Mouse (Mus musculus) cerebellum, postnatal 36 days (tissue): ENCODE data around the gene Prdm16.

Source experiments
- DNase-seq, 2 experiments: peaks; one replicate each; pipeline ENCODE4 v3.0.0; 2021 to 2022; ENCODE audit warnings: mixed read lengths in 2 of 2

The Prdm16 gene

DNA sequence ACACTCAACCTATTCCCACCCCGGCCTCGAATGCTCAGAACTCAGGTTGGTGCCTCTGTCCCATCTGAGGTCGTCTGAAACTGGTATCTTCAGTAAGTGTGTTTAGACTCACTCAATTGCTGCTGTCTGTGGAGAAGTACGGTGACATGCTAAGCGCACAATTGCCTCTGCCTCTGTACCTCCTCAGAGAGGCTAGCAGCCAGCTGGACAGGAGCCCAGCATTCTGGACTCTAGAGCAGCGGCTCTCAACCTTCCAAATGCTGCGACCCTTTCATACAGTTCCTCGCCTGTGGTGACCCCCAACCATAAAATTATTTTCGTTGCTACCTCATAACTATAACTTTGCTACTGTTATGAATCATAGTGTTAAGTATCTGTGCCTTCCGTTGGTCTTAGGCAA, 34.3 kb downstream of the Prdm16 start:
- DNase-seq = no peak

DNA sequence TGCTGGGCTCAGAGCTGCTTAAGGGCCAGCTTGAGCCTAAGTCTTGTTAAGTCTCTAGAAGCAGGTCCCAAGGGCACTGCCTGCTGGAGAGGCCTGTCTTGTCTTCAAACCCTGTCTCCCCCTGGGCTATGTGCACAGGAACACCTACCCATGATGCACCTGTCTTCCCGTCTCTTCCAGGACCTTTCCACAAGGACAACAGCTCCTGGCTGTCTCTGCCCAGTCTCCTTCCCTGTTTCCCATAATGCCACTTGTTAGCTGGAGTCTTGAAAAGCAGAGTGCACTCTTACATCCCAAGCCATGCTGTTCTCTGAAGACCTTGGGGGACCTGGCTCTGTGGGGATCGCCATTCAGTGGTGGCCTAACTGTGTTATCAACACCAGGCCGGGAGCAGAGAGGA, 35.7 kb downstream of the Prdm16 start:
- DNase-seq = no peak

DNA sequence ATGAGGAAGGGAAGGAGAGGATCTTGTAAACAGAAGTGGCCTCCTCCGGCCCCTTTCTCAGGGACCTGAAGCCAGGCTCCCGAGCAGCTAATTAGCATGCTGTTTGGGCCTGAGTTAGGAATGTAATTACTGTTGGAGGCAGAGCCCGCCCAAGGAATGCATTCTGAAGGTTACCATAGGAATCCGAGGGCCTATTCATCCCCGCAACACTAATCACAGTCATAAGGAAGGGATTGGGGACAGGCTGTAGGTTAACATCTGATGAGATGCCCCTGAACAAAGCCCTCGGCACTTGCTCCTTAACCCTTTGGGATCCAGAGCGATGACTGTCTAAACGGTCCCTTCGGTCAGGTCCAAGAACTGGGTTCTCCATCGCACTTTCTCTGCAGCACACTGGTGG, 36.7 kb downstream of the Prdm16 start:
- DNase-seq = no peak

DNA sequence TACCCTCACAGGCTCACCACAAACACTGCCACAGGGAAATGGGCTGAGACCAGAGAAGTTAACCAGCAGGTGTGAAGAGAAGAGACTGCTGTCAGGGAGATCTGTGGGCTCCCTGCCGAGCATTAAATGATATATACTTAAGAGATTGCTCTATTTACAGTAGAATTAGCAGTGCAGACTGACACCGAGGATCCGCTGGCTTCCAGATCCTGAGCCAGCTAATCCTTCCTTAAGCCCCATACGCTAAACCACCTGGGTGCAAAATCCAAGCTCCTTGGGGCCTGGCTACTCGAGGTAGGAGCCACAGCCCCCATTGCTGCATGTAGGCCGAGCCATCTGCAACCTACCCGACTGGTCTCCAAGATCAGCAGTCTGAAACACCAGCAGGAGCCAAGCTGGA, 38.3 kb downstream of the Prdm16 start:
- no peak for DNase-seq

DNA sequence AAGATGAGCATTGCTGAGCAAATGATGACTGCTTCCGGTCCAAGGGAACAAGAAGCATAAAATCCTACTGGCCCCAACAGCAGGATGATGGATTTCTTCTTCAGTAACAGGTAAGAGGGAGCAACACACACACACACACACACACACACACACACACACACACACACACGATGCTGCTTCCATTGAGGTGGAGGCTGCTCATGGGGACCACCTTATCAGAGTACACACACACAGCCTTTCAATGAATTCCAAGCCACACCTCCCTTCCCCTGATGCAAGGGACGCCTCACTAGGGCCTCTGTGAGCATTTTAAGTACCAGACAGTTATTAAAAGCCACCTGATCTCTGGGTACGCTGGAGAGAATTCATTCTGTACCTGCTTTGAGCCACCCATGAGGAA, 39.9 kb downstream of the Prdm16 start:
- DNase-seq = no peak

DNA sequence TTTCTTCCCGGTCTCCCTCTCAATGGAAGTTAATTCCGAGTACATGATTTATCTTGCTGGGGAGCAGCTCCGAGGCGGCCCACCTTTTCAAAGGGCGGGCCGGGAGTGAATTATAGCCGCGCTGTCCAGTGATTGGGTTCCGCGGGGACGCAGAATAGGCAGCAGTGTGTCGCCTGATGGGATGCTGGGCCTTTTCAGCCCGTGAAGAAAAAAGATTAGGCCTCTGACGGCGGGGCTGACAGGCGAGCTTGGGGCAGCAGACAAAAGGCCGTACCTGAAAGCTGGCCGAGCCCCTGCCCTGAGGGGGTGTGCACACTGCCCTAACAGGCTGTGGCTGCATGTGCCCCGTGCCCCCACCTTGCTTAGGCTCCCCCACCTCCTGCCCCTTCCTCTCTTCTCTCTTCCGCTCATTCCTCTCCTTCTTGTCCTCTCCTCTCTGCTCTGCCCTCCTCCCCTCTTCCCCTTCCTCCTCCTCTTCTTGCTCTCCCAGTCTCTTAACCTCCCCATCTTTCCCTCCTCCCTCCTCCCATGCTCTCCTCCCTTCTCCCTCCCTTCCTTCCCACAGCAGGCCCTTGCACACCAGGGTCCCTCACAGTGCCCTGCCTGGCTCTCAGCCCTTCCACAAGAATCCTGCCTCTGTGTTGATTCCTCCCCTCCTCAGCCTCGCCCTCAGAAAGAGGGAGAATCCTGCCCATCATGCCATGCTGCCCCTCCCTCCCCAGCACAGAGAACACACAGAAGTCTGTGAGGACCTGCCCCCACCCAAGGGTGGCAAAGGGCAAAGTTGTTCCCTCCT, 41.7 kb downstream of the Prdm16 start:
- DNase-seq = no peak

DNA sequence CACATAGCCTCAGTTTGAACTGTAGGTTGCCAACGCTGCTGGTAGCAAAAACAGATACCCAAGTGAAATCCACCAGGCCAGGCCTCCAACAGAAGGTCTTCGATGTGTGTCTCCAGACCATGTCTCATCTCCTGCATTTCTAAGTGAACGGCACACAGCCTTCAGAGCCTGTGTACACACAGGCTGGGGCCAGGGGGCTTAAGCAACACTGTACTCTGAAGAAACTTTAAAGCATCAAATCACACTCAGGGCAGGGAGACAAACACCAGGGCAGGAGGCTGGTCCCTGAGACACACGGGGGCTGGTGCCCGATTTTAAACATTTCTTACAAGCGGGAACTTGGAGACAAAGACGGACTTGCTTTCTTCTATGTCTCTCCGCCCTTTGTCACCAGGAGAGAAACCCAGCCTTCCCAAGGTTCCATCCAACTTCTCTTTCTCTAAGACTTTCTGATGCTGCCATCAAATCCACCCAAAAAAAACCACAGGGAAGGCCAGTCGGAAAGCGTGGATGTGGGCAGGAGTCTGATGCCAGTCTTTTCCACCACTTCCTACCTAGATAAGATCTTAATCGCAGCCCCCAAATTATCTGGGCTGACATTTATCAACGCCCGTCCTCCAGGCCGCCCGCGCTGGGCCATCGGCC, 42.4 kb downstream of the Prdm16 start:
- no peak for DNase-seq

DNA sequence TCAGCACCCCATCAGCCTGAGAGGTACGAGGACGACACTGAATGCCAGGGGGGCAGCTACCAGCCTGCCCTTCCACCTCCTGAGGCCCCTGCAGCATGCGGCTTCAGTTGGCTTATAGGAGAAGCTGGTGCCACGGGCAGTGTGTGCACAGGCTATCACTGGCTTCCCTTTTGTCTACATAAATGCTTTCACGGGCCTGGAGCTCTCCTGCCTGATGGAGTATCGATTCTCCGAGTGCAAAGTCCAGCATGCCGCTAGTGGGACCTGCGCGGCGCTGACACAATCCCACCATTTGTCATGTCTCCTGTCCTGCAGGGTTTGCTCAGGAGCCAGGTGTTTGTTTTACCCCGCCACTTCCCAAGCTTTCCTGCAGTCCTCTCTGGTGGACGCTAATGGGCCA, 44.1 kb downstream of the Prdm16 start:
- no peak for DNase-seq

DNA sequence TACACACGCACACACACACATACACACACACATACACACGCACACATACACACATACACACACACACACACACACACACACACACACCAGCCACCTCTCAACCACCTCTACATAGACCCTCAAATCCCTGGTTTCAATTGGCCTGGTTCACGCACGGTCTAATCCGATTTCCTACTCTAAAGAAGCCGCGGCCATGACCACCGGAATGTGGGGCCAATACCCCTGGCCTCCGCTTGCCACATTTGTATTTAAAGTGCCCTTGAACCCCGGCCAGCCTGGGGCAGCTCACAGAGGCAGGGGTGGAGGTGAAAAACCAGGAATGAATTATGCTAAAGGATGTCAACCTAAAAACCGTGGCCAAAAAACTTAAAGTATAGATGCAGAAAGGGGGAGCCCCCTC, 45.8 kb downstream of the Prdm16 start:
- DNase-seq = no peak

DNA sequence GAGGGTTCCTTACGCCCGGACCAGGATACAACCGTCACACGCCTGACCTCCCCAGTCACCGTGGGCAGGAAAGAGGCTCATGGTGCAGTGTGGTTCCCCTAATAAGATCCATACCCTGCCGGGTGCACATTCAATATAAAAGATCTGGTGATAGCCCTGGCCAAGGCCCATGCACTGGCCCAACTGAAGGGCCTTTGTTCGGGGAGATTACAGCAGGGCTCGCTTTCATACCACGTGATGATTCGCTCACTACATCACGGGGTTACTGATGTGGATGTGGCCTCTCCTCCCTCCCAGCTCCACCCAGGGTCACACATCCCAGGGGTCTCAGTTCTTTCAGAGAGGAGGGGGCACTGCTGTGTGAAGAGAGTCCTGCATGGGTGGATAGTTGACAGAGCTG, 50.3 kb downstream of the Prdm16 start:
- no peak for DNase-seq

DNA sequence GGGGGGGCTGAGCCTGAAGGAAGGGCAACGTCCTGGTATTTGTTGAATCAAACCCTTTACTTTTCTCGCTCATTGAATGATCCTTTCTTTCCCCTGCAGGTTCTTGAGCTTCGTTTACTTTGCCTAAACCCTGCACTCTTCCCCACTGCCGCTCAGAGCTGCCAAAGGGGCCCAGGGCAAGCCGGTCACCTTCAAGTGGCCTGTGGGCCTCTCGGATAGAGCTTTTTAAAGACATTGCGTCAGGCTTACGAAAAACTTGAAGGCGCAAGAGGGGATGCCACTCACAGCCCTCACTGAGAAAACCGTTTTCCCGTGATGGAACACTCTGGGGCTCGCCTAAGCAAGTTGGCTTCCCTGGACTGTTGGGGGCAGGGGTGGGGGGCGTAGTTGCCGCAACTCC, 50.9 kb downstream of the Prdm16 start:
- DNase-seq = no peak

DNA sequence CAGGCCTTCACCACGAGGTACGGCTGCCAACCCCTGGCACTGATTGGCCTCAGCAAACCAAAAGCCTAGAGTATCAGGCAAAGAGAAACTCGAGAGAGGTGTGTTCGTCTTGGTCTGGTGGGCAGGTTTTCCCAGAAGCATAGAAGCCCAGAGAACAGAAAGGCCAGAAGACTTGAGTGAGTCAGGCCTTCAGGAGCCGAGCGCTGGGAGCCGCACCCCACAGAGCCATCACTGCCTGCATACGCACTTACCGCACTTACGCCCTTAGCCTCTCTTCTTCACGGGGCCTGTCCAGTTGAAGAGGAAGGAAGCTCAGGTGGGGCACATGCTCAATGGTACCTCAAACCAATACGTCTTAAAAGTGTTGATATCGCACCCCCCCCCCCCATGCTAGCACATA, 53.0 kb downstream of the Prdm16 start:
- DNase-seq = no peak

DNA sequence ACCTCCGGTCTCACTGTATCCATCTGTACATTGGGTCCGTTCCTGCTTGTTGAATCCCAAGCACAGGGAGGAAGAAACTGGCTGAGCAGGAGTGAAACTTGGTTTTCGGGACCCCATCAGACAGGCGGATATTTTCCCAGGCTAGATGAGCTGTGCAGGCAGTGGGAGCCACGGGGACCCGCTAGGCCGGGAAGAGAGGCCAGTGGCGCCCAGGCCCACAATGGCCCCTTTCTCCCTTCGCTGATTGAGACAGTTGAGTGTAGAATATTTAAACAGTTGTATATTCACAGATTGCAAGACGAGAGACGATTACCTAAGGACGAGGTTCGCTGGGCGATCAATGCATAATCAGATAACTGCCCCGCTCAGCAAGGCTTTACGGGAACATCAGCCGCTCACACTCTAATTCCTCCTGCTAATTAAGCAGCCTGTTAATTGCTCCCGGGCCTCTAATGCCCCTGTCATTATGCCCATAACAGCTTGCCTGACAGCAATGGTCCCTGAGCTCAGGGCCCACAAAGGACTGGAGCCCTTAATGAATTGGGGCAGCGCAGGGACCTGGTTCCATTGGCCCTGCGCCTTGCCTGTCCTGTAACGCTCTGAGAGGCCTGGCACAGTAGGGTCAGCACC, 54.0 kb downstream of the Prdm16 start:
- no peak for DNase-seq

DNA sequence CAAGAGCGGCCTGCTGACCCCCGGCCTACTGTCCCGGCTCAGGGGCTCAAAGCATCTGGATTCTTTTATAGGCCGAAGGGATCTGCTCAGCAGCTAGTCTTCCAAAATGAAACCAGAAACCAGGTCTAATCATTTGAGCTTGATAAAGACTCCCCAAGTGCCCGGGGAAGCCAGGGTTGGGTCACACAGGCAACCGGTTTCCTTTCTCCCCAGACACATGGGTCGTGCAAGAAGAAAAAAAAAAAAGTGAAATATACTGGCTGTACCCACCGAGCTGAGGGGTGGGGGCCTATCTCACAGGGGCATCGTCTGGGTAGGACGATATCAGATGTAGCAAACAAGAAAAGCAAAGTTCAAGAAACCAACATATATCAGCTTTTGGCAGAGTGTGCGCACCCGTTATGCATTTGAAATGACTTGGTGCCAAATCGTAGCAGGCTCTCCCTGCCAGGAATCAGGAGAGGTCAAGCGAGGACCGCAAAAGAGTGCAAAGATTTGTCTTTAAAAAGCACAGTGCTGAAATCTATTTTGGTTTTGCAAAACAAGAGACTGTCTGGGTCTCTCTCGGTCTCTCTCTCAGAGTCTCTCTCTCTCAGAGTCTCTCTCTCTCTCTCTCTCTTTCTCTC, 55.3 kb downstream of the Prdm16 start:
- no peak for DNase-seq

DNA sequence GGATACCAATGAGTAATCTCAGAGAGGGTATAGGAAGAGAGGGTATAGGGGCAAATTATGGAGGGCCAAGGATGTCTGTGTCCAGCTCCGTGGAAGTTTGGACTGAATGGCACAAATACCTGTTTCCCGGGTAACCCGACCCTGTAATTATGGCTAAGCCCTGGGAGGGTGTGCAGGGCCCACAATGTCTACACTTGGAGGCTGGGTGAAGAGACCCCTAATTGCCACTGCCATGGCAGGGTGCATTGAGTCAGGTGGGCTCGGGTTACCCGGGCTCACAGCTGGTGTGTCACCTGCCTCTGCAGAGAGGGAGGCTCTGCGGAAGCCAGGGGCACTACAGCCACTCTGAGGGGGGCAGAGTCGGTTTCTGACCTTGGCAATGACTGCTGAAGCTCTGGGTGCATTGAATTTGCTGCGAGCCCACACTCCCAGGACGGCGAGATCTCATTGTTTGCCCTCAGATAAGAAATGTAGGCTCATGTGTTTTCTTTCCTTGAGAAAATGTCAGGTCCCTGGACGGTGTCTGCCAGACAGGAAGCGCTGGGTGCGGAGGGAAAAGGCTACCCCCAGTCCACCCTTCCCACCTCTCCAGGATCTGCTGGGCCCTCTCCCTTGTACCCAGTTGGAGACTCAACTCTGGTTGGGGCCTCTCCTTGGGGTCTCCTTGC, 62.3 kb downstream of the Prdm16 start:
- no peak for DNase-seq

DNA sequence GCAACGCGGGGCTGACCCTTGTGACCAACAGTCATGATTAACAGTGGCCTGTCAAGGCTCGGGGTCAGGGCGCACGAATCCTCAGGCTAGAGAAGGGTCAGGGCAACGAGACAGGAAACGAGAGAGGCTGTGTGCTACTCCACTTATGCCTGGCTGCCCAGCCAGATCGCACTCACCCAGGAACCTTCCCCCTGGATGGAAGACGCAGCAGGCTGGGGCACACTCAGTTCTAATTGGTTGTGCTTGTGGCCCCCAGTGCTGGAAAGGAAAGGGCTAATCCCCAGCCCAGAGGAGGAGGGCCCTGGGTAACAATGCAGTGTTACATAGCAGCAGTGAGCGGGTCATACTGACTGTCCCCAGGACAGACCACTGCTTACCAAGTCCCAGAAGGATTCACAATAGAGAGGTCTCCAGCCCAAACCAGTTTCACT, 66.2 kb downstream of the Prdm16 start:
- DNase-seq = no peak

DNA sequence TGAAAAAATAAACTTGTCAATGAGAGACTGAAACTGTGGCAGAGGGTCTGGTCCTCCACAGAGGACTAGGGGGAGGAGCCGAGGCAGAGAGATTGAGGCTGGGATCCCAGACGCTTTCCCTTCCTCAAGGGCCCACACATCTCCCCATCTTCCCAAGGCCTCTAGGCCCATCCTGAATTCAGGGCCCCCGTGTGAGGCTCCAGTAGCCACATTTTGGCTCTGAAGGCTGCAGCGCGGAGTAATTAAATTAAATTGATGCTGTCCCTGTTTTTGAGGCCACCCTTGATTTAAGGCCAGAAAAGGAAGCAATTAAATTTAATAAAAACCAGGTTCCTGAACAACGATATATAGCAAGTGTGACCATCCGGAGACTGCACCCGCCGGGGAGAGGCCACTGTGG, 66.8 kb downstream of the Prdm16 start:
- no peak for DNase-seq

DNA sequence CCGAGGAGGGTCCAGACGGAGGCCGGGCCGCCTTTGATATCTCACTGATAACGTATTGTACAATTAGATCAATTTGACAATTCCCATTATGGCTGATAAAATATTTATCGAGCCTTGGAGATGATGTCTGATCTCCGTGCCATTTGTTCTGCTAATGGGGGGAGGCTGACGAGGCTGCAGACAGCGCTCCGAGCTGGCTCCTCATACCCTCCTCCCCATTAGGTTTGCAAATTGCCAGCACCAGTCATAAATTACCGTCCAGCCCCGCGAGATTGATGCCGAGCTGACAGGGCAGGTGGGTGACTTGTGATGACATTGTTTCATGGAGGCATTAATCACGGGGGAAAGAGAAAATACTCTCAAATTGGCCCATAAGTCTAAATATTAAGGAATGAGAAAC, 67.9 kb downstream of the Prdm16 start:
- no peak for DNase-seq

DNA sequence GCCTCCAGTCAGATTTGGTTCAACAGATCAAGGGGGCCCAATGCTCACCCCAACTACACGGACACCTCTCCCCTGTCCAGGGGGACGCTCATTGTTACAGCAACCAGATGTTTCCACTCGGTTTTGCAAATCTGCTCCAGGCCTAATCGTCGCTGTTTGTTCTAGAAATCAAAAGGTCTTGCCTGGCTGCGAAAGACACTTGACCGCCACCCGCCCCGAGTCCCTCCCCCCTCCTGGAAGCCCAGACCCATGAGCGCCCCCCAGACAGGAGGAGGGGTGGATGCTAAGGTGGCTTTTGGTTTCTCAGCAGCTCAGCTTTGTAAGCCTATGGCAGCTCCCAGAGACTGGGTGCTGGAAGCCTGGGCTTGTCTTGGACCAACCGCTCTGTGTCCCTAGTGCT, 68.7 kb downstream of the Prdm16 start:
- no peak for DNase-seq

DNA sequence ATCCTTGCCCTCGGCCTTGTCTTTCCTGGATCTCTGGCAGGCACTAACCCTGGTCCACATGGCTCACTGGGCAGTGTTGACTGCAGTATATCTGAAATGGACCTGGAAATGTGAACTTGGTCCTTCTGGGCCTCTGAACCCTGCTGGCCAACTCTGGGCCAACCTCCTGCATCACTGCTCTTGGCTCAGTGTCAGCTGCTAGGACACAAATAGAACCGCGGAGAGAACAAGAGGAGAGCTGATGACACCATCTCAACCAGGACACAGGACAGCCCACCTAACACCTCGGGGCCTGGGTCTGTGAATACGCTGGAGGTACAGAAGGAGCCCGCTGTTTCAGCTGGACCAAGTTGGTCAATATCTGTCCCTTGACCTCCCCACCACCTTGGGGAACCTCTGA, 73.5 kb downstream of the Prdm16 start:
- DNase-seq = no peak

DNA sequence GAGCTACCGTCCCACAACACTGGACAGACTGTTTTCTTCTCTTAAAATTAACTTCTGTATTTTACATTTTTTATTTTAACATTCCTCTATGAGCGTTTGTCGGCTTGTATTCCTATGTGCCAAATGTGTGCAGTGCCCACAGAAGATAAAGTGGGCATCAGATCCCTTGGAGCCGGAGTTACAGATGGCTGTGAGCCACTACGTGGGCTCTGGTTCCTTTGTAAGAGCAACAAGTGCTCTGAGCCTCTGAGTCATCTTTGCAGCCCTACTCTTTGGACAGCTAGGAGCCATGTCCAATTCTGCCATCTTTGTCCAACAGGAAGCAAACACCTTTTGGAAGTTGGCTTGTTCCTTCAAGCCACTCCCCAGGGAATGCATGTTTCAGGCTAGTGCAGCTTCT, 78.6 kb downstream of the Prdm16 start:
- DNase-seq = no peak

DNA sequence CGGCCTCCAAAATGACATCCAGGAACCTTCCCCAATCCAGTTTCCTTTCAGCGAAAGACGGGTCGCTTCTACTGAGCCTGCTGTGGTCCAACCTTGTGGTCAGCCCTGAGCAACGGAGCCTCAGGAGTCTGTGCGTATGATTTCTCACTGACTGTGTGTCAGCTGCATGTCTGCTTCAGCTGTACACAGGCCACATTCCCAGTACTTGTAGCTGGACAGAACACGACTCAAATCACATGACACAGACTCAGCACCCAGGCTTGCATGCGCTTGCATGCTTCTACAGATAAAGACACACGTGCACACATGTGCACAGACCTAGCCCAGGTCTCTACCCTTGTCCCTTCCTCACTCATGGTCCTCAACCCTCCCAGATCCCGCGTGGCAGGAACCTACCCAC, 79.5 kb downstream of the Prdm16 start:
- no peak for DNase-seq

DNA sequence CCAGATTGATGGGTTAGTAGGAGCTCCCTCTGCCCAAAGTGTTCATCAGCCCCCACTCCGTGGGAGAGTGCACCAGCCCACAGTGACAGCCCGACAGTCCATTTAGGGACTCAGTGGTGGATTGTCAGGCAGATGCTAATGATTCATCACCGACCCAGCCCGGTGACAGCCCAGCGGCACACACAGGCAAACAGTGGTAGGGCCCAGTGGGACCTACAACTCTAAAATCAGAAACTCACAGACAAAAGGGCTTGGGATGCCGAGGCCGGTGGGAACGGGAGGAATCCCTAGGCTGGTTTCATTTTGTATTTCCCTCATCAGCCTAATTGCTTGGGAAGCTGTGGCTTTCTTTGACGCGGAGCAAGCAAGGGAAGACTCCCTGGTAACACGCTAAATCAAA, 80.3 kb downstream of the Prdm16 start:
- DNase-seq = no peak
